Mouse (Mus musculus) limb, embryonic 13.5 days (tissue): ENCODE measurements at regions not wholly inside any gene's neighbourhood (a gene's known extent, or its start where the extent isn't known, plus 50 kb on each side); places are given as distances from the start of the nearest gene placed in this dataset.

Source experiments
- ATAC-seq: fragments of 200-750 bp; cut with Nextera tagmentation; 2 replicates; pipeline ENCODE4 v1.8.0; 2017; ENCODE audit warnings: low read depth, moderate number of reproducible peaks, moderate TSS enrichment; ENCODE audit not compliant: low FRiP score
- H3K27ac ChIP-seq: fragments of 300-500 bp; sonication (generic); 2 replicates; pipeline ENCODE4 v1.5.1; 2015; ENCODE audit warnings: inconsistent platforms, mild to moderate bottlenecking, moderate library complexity
- H3K27me3 ChIP-seq: fragments of 300-500 bp; sonication (generic); 2 replicates; pipeline ENCODE4 v1.6.1; 2015; ENCODE audit warnings: mild to moderate bottlenecking, inconsistent platforms
- H3K36me3 ChIP-seq: fragments of 300-500 bp; sonication (generic); 2 replicates; pipeline ENCODE4 v1.6.1; 2015; ENCODE audit warnings: inconsistent platforms, mild to moderate bottlenecking, moderate library complexity
- H3K4me1 ChIP-seq: fragments of 300-500 bp; sonication (generic); 2 replicates; pipeline ENCODE4 v1.6.1; 2015; ENCODE audit warnings: inconsistent platforms
- H3K4me2 ChIP-seq: fragments of 300-500 bp; sonication (generic); replicated peaks from 2 replicates; pipeline ENCODE4 v1.6.1; 2015; ENCODE audit warnings: inconsistent platforms, mild to moderate bottlenecking, moderate library complexity
- H3K4me3 ChIP-seq: fragments of 300-500 bp; sonication (generic); 2 replicates; pipeline ENCODE4 v1.5.1; 2015; ENCODE audit warnings: moderate library complexity, mild to moderate bottlenecking, inconsistent platforms
- H3K9ac ChIP-seq: fragments of 300-500 bp; sonication (generic); 2 replicates; pipeline ENCODE4 v1.6.1; 2015; ENCODE audit warnings: mild to moderate bottlenecking, inconsistent platforms
- H3K9me3 ChIP-seq: fragments of 300-500 bp; sonication (generic); 2 replicates; pipeline ENCODE4 v1.6.1; 2016; ENCODE audit warnings: inconsistent platforms
- WGBS: fragments of 180-500 bp; shearing (Covaris S2); methylation state at CpG from one replicate; pipeline ENCODE4 v1.1.7; 2015; 5-methylcytosine and 5-hydroxymethylcytosine counted together

GRCm38 (mm10) chr10:19185790-19186581 is 170.3 kb upstream of the Olig3 start:
- 9% methylated on average over 18 of the region's 18 CpGs for WGBS
- Histone ChIP-seq H3K27me3 (peaks cover 17% of the 10 kb centered on the region), H3K9me3 (no peaks in the 10 kb centered on the region), H3K36me3 (no peaks in the 10 kb centered on the region), H3K4me3 (peak overlapping the region; percentile 40), H3K4me1 (peaks cover 12% of the 10 kb centered on the region; the same call in 1 of the 2 replicates), H3K27ac (no peak overlapping the region), H3K9ac (peak overlapping the region; percentile 63), H3K4me2 (peak overlapping the region; percentile 66)
- ATAC-seq, result peak; percentile 58; the same call in 1 of the 2 replicates

GRCm38 (mm10) chr10:19184886-19185285 is 169.4 kb upstream of the Tnfaip3 start:
- Histone ChIP-seq H3K9me3 (no peaks in the 10 kb centered on the region), H3K9ac (no peak overlapping the region), H3K27me3 (peaks cover 17% of the 10 kb centered on the region), H3K4me3 (no peak overlapping the region), H3K36me3 (no peaks in the 10 kb centered on the region), H3K4me2 (no peak overlapping the region), H3K4me1 (peaks cover 12% of the 10 kb centered on the region; the same call in 1 of the 2 replicates), H3K27ac (no peak overlapping the region)
- 93% methylated on average over 7 of the region's 7 CpGs for WGBS
- ATAC-seq, result no peak

- no peaks in the 10 kb centered on the region; the same call in 1 of the 2 replicates for H3K9me3 ChIP-seq
- H3K4me3 ChIP-seq, result no peak overlapping the region
- H3K36me3 ChIP-seq, result no peaks in the 10 kb centered on the region
- no peaks in the 10 kb centered on the region for H3K27me3 ChIP-seq
- no peak for ATAC-seq
- no peak overlapping the region for H3K4me2 ChIP-seq
- no peaks in the 10 kb centered on the region for H3K4me1 ChIP-seq
- 85% methylated on average over 5 of the region's 5 CpGs for WGBS
- no peak overlapping the region for H3K9ac ChIP-seq
- no peak overlapping the region for H3K27ac ChIP-seq
Measured at GRCm38 (mm10) chr10:19177895-19178294, 162.4 kb upstream of the Tnfaip3 start.

- Histone ChIP-seq H3K9me3 (no peaks in the 10 kb centered on the region; the same call in 1 of the 2 replicates), H3K27ac (no peak overlapping the region), H3K4me3 (no peak overlapping the region), H3K4me1 (no peaks in the 10 kb centered on the region), H3K36me3 (no peaks in the 10 kb centered on the region), H3K4me2 (no peak overlapping the region), H3K27me3 (no peaks in the 10 kb centered on the region), H3K9ac (no peak overlapping the region)
- ATAC-seq, result no peak
- 70% methylated on average over 2 of the region's 2 CpGs for WGBS
Measured at GRCm38 (mm10) chr10:19177414-19177813, 162.0 kb upstream of the Tnfaip3 start.

GRCm38 (mm10) chr10:19176249-19176648 is 160.8 kb upstream of the Tnfaip3 start:
- Histone ChIP-seq H3K27me3 (no peaks in the 10 kb centered on the region), H3K36me3 (no peaks in the 10 kb centered on the region), H3K9me3 (no peaks in the 10 kb centered on the region; the same call in 1 of the 2 replicates), H3K4me3 (no peak overlapping the region), H3K9ac (no peak overlapping the region), H3K4me2 (no peak overlapping the region), H3K27ac (no peak overlapping the region), H3K4me1 (no peaks in the 10 kb centered on the region)
- 81% methylated on average over 3 of the region's 3 CpGs for WGBS
- no peak for ATAC-seq

- Histone ChIP-seq H3K27ac (no peak overlapping the region), H3K27me3 (no peaks in the 10 kb centered on the region), H3K4me1 (peaks cover 12% of the 10 kb centered on the region; the same call in 1 of the 2 replicates), H3K9ac (no peak overlapping the region), H3K4me3 (no peak overlapping the region), H3K4me2 (no peak overlapping the region), H3K36me3 (no peaks in the 10 kb centered on the region), H3K9me3 (no peaks in the 10 kb centered on the region; the same call in 1 of the 2 replicates)
- 77% methylated on average over 3 of the region's 3 CpGs for WGBS
- no peak for ATAC-seq
Measured at GRCm38 (mm10) chr10:19171834-19172233, 156.4 kb upstream of the Tnfaip3 start.

- no peaks in the 10 kb centered on the region for H3K27me3 ChIP-seq
- 52% methylated on average over 4 of the region's 4 CpGs for WGBS
Measured at GRCm38 (mm10) chr10:19170596-19170995, 155.1 kb upstream of the Tnfaip3 start.

GRCm38 (mm10) chr10:19169272-19169671 is 153.8 kb upstream of the Tnfaip3 start:
- Histone ChIP-seq H3K36me3 (no peaks in the 10 kb centered on the region), H3K4me1 (peaks cover 12% of the 10 kb centered on the region; the same call in 1 of the 2 replicates), H3K9me3 (no peaks in the 10 kb centered on the region; the same call in 1 of the 2 replicates), H3K4me3 (no peak overlapping the region), H3K9ac (no peak overlapping the region), H3K4me2 (no peak overlapping the region), H3K27me3 (no peaks in the 10 kb centered on the region), H3K27ac (no peak overlapping the region)
- WGBS, result 69% methylated on average over 2 of the region's 2 CpGs
- ATAC-seq, result no peak

More at GRCm38 (mm10) chr10:19170596-19170995, 155.1 kb upstream of the Tnfaip3 start:
- Histone ChIP-seq H3K36me3 (no peaks in the 10 kb centered on the region), H3K4me3 (no peak overlapping the region), H3K27ac (no peak overlapping the region), H3K4me1 (peaks cover 12% of the 10 kb centered on the region; the same call in 1 of the 2 replicates), H3K4me2 (no peak overlapping the region), H3K9me3 (no peaks in the 10 kb centered on the region; the same call in 1 of the 2 replicates), H3K9ac (no peak overlapping the region)
- ATAC-seq, result no peak

- Histone ChIP-seq H3K9ac (no peak overlapping the region), H3K4me1 (peaks cover 12% of the 10 kb centered on the region; the same call in 1 of the 2 replicates), H3K27ac (no peak overlapping the region), H3K4me2 (no peak overlapping the region), H3K9me3 (no peaks in the 10 kb centered on the region), H3K36me3 (no peaks in the 10 kb centered on the region), H3K4me3 (no peak overlapping the region), H3K27me3 (no peaks in the 10 kb centered on the region)
- WGBS, result 82% methylated on average over 5 of the region's 5 CpGs
- no peak for ATAC-seq
Measured at GRCm38 (mm10) chr10:19168362-19168761, 152.9 kb upstream of the Tnfaip3 start.

GRCm38 (mm10) chr10:19167641-19168271 is 152.3 kb upstream of the Tnfaip3 start:
- peak overlapping the region; percentile 7; the same call in 1 of the 2 replicates for H3K4me2 ChIP-seq
- H3K9me3 ChIP-seq, result no peaks in the 10 kb centered on the region
- 40% methylated on average over 8 of the region's 8 CpGs for WGBS
- H3K27me3 ChIP-seq, result no peaks in the 10 kb centered on the region
- peak overlapping the region; percentile 28 for H3K27ac ChIP-seq
- H3K4me3 ChIP-seq, result no peak overlapping the region
- ATAC-seq, result peak; percentile 87
- no peak overlapping the region for H3K9ac ChIP-seq
- H3K36me3 ChIP-seq, result no peaks in the 10 kb centered on the region
- H3K4me1 ChIP-seq, result peaks cover 12% of the 10 kb centered on the region; the same call in 1 of the 2 replicates

- Histone ChIP-seq H3K27me3 (no peaks in the 10 kb centered on the region), H3K4me2 (no peak overlapping the region), H3K4me1 (peaks cover 12% of the 10 kb centered on the region; the same call in 1 of the 2 replicates), H3K9ac (no peak overlapping the region), H3K36me3 (no peaks in the 10 kb centered on the region), H3K4me3 (no peak overlapping the region), H3K27ac (no peak overlapping the region), H3K9me3 (no peaks in the 10 kb centered on the region)
- 88% methylated on average over 7 of the region's 7 CpGs for WGBS
- no peak for ATAC-seq
Measured at GRCm38 (mm10) chr10:19167101-19167500, 151.6 kb upstream of the Tnfaip3 start.

GRCm38 (mm10) chr10:19162104-19162503 is 146.6 kb upstream of the Tnfaip3 start:
- H3K9me3 ChIP-seq, result no peaks in the 10 kb centered on the region
- H3K27ac ChIP-seq, result no peak overlapping the region
- WGBS, result 86% methylated on average over 2 of the region's 2 CpGs

More at GRCm38 (mm10) chr10:19162104-19162503, 146.6 kb upstream of the Tnfaip3 start:
- no peak for ATAC-seq
- Histone ChIP-seq H3K4me2 (no peak overlapping the region), H3K4me1 (no peaks in the 10 kb centered on the region), H3K4me3 (no peak overlapping the region), H3K27me3 (no peaks in the 10 kb centered on the region), H3K9ac (no peak overlapping the region), H3K36me3 (no peaks in the 10 kb centered on the region)
